Mouse (Mus musculus) limb, embryonic 11.5 days (tissue): ENCODE results near the gene Cdh23. TPM values are rescaled to one million over a fixed set of nuclear protein-coding genes. Genes with fewer than 3 reads are reported as not detected.

Experiments
- ATAC-seq: fragments of 200-750 bp; cut with Nextera tagmentation; 2 replicates; pipeline ENCODE4 v1.8.0; 2017; ENCODE audit warnings: low read depth; ENCODE audit not compliant: insufficient number of reproducible peaks, low FRiP score, low TSS enrichment
- DNase-seq: peaks from one replicate; pipeline ENCODE4 v3.0.0-alpha.2; 2015; ENCODE audit warnings: low spot score
- H3K27ac ChIP-seq: fragments of 300-500 bp; sonication (generic); replicated peaks from 2 replicates; pipeline ENCODE4 v1.5.1; 2014; ENCODE audit warnings: low read depth, mild to moderate bottlenecking, low read length
- H3K27me3 ChIP-seq: fragments of 300-500 bp; sonication (generic); 2 replicates; pipeline ENCODE4 v1.6.1; 2014; ENCODE audit warnings: mild to moderate bottlenecking, low read length, mixed read lengths; ENCODE audit not compliant: control insufficient read depth, insufficient read depth
- H3K36me3 ChIP-seq: fragments of 300-500 bp; sonication (generic); 2 replicates; pipeline ENCODE4 v1.6.1; 2014; ENCODE audit warnings: mild to moderate bottlenecking, low read length, moderate library complexity, mixed read lengths; ENCODE audit not compliant: control insufficient read depth, insufficient read depth
- H3K4me1 ChIP-seq: fragments of 300-500 bp; sonication (generic); 2 replicates; pipeline ENCODE4 v1.6.1; 2014; ENCODE audit warnings: low read length, mixed read lengths; ENCODE audit not compliant: control insufficient read depth, insufficient read depth
- H3K4me2 ChIP-seq: fragments of 300-500 bp; sonication (generic); 2 replicates; pipeline ENCODE4 v1.6.1; 2014; ENCODE audit warnings: low read depth, mild to moderate bottlenecking, moderate library complexity; ENCODE audit not compliant: severe bottlenecking
- H3K4me3 ChIP-seq: fragments of 300-500 bp; sonication (generic); 2 replicates; pipeline ENCODE4 v1.5.1; 2014; ENCODE audit warnings: low read depth, low read length
- H3K9ac ChIP-seq: fragments of 300-500 bp; sonication (generic); 2 replicates; pipeline ENCODE4 v1.6.1; 2014; ENCODE audit warnings: mild to moderate bottlenecking, low read length
- H3K9me3 ChIP-seq: fragments of 300-500 bp; sonication (generic); 2 replicates; pipeline ENCODE4 v1.6.1; 2016; ENCODE audit warnings: low read length; ENCODE audit not compliant: control insufficient read depth
- WGBS: fragments of 180-500 bp; shearing (Covaris S2); extraction: QIAGEN DNeasy Blood & Tissue Kit; methylation state at CpG from one replicate; pipeline ENCODE4 v1.1.7; 2014; 5-methylcytosine and 5-hydroxymethylcytosine counted together
- polyA plus RNA-seq: library from polyadenylated mRNA; unstranded; fragments of >200 nt; fragmentation: Nextera tagmentation; extraction: Ambion mirVana; gene quantifications from 2 replicates; pipeline ENCODE4 v1.2.1, GENCODE M21; 2014

Cdh23 gene
- polyA plus RNA-seq, 1 experiment from 2014 or later = 0.16 TPM

GRCm38 (mm10) chr10:60591281-60591680 lies 105.0 kb downstream of the Cdh23 start:
- H3K27ac ChIP-seq = no peak overlapping the region
- DNase-seq = no peak
- no peaks in the 10 kb centered on the region for H3K36me3 ChIP-seq
- H3K27me3 ChIP-seq = 0 out of 2 replicates have a peak, but pooled peaks cover 2% of the 10 kb centered on the region
- 64% methylated on average over 1 of the region's 1 CpGs for WGBS
- no peak overlapping the region for H3K9ac ChIP-seq
- no peak overlapping the region for H3K4me2 ChIP-seq
- H3K9me3 ChIP-seq = no peaks in the 10 kb centered on the region
- no peak overlapping the region for H3K4me3 ChIP-seq
- peaks cover 21% of the 10 kb centered on the region for H3K4me1 ChIP-seq
- no peak for ATAC-seq

GRCm38 (mm10) chr10:60590241-60590640 lies 106.0 kb downstream of the Cdh23 start:
- 11% methylated on average over 7 of the region's 7 CpGs for WGBS
- H3K9ac ChIP-seq = no peak overlapping the region
- H3K27me3 ChIP-seq = 0 out of 2 replicates have a peak, but pooled peaks cover 1% of the 10 kb centered on the region
- no peak overlapping the region for H3K4me2 ChIP-seq
- H3K4me3 ChIP-seq = no peak overlapping the region
- H3K9me3 ChIP-seq = no peaks in the 10 kb centered on the region
- no peak overlapping the region for H3K27ac ChIP-seq
- H3K36me3 ChIP-seq = no peaks in the 10 kb centered on the region
- no peak for DNase-seq
- peak; percentile 41; the same call in 1 of the 2 replicates for ATAC-seq
- H3K4me1 ChIP-seq = peaks cover 21% of the 10 kb centered on the region

- Histone ChIP-seq H3K4me2 (no peak overlapping the region), H3K36me3 (no peaks in the 10 kb centered on the region), H3K27ac (no peak overlapping the region), H3K27me3 (no peaks in the 10 kb centered on the region), H3K4me1 (peaks cover 3% of the 10 kb centered on the region; the same call in 1 of the 2 replicates), H3K4me3 (no peak overlapping the region), H3K9ac (no peak overlapping the region), H3K9me3 (no peaks in the 10 kb centered on the region)
- DNase-seq (no peak), ATAC-seq (no peak)
- WGBS = 63% methylated on average over 6 of the region's 6 CpGs
These were observed 110.6 kb downstream of the Cdh23 start for GRCm38 (mm10) chr10:60585691-60586090.

GRCm38 (mm10) chr10:60582956-60583355 lies 113.3 kb downstream of the Cdh23 start:
- no peak overlapping the region for H3K9ac ChIP-seq
- ATAC-seq = no peak
- WGBS = 81% methylated on average over 15 of the region's 15 CpGs

GRCm38 (mm10) chr10:60580666-60581065 lies 115.6 kb downstream of the Cdh23 start:
- Histone ChIP-seq H3K4me1 (no peaks in the 10 kb centered on the region), H3K9ac (no peak overlapping the region), H3K9me3 (no peaks in the 10 kb centered on the region), H3K4me2 (no peak overlapping the region), H3K27me3 (no peaks in the 10 kb centered on the region), H3K4me3 (no peak overlapping the region), H3K36me3 (no peaks in the 10 kb centered on the region), H3K27ac (no peak overlapping the region)
- no peak for DNase-seq
- 81% methylated on average over 15 of the region's 15 CpGs for WGBS
- ATAC-seq = no peak

More at GRCm38 (mm10) chr10:60582956-60583355, 113.3 kb downstream of the Cdh23 start:
- no peaks in the 10 kb centered on the region for H3K4me1 ChIP-seq
- H3K36me3 ChIP-seq = no peaks in the 10 kb centered on the region
- H3K27ac ChIP-seq = no peak overlapping the region
- no peak for DNase-seq
- H3K4me3 ChIP-seq = no peak overlapping the region
- no peak overlapping the region for H3K4me2 ChIP-seq
- H3K27me3 ChIP-seq = no peaks in the 10 kb centered on the region
- no peaks in the 10 kb centered on the region for H3K9me3 ChIP-seq

- H3K4me2 ChIP-seq = no peak overlapping the region
- no peak overlapping the region for H3K4me3 ChIP-seq
- WGBS = 91% methylated on average over 12 of the region's 12 CpGs
- no peak overlapping the region for H3K27ac ChIP-seq
- no peaks in the 10 kb centered on the region for H3K27me3 ChIP-seq
- H3K9ac ChIP-seq = no peak overlapping the region
- DNase-seq (no peak), ATAC-seq (no peak)
- no peaks in the 10 kb centered on the region for H3K9me3 ChIP-seq
- no peaks in the 10 kb centered on the region for H3K36me3 ChIP-seq
- H3K4me1 ChIP-seq = no peaks in the 10 kb centered on the region
These were observed 117.4 kb downstream of the Cdh23 start for GRCm38 (mm10) chr10:60578738-60579538.

- Histone ChIP-seq H3K4me1 (no peaks in the 10 kb centered on the region), H3K27ac (no peak overlapping the region), H3K27me3 (no peaks in the 10 kb centered on the region), H3K4me3 (no peak overlapping the region), H3K36me3 (no peaks in the 10 kb centered on the region), H3K9me3 (no peaks in the 10 kb centered on the region), H3K9ac (no peak overlapping the region), H3K4me2 (no peak overlapping the region)
- ATAC-seq = no peak
- 91% methylated on average over 12 of the region's 12 CpGs for WGBS
- DNase-seq = no peak
These were observed 118.2 kb downstream of the Cdh23 start for GRCm38 (mm10) chr10:60577920-60578737.

- Histone ChIP-seq H3K9ac (no peak overlapping the region), H3K36me3 (no peaks in the 10 kb centered on the region), H3K4me1 (no peaks in the 10 kb centered on the region), H3K27ac (no peak overlapping the region), H3K4me2 (no peak overlapping the region), H3K9me3 (no peaks in the 10 kb centered on the region), H3K27me3 (no peaks in the 10 kb centered on the region), H3K4me3 (no peak overlapping the region)
- 59% methylated on average over 13 of the region's 13 CpGs for WGBS
- no peak for DNase-seq
- no peak for ATAC-seq
These were observed 119.0 kb downstream of the Cdh23 start for GRCm38 (mm10) chr10:60577125-60577919.
